Mouse (Mus musculus) forebrain, embryonic 10.5 days (tissue): Measurements from ENCODE around the gene Cfd. TPM values are rescaled to one million over a fixed set of nuclear protein-coding genes. Genes with fewer than 3 reads are reported as not detected.
A peak's percentile ranks its signal among the peaks of the same experiment; 100 is the strongest.
"Not testable (repeated sequence)": the region's sequence is repeated elsewhere in the genome, so short reads cannot be mapped to it uniquely, and the experiment has no call there.

Experiments
- DNase-seq: peaks from one replicate; pipeline ENCODE4 v3.0.0-alpha.2; 2017; ENCODE audit warnings: low spot score; ENCODE audit errors: extremely low spot score
- H3K27ac ChIP-seq: fragments of 300-500 bp; sonication (generic); 2 replicates; pipeline ENCODE4 v1.5.1; 2016; ENCODE audit warnings: mild to moderate bottlenecking
- H3K27me3 ChIP-seq: fragments of 300-500 bp; sonication (generic); 2 replicates; pipeline ENCODE4 v1.6.1; 2016; ENCODE audit warnings: mild to moderate bottlenecking; ENCODE audit not compliant: poor library complexity, severe bottlenecking
- H3K36me3 ChIP-seq: fragments of 300-500 bp; sonication (generic); replicated peaks from 2 replicates; pipeline ENCODE4 v1.6.1; 2016; ENCODE audit warnings: mild to moderate bottlenecking, moderate library complexity
- H3K4me1 ChIP-seq: fragments of 300-500 bp; sonication (generic); 2 replicates; pipeline ENCODE4 v1.6.1; 2016
- H3K4me3 ChIP-seq: fragments of 300-500 bp; sonication (generic); 2 replicates; pipeline ENCODE4 v1.5.1; 2016; ENCODE audit warnings: mild to moderate bottlenecking, moderate library complexity
- H3K9me3 ChIP-seq: fragments of 300-500 bp; sonication (generic); 2 replicates; pipeline ENCODE4 v1.6.1; 2016; ENCODE audit warnings: mild to moderate bottlenecking, moderate library complexity
- WGBS: fragments of 180-500 bp; shearing (Covaris S2); methylation state at CpG from one replicate; pipeline ENCODE4 v1.1.7; 2016; 5-methylcytosine and 5-hydroxymethylcytosine counted together
- polyA plus RNA-seq: library from polyadenylated mRNA; unstranded; fragments of >200 nt; fragmentation: Nextera tagmentation; extraction: Ambion mirVana; gene quantifications from 2 replicates; pipeline ENCODE4 v1.2.1, GENCODE M21; 2016

The Cfd gene
- polyA plus RNA-seq, 1 experiment from 2014 or later = not detected

DNA sequence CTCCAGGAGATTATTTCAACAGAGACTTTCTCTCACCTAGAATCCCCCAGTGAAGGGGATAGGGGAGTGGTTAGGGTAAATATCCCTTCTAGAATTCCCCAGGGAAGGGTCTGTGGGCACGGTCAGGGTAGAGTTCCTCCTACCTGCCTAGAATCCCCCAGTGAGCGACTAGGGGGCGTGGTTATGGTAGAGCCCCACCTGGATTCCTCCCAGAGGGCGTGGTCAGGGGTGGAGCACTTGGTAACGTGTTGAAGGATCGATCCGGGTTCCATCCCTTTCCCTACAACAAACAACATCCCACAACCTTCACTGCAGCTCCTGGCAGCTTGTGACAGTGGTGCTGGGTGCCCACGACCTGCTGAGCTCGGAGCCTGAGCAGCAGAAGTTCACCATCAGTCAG, 9.9 kb upstream of the Cfd start:
- H3K27ac ChIP-seq = no peak overlapping the region
- no peak for DNase-seq
- no peaks in the 10 kb centered on the region for H3K36me3 ChIP-seq
- no peaks in the 10 kb centered on the region for H3K9me3 ChIP-seq
- 17% methylated on average over 9 of the region's 9 CpGs for WGBS
- peak overlapping the region; percentile 15; the same call in 1 of the 2 replicates for H3K4me3 ChIP-seq
- H3K27me3 ChIP-seq = peaks cover 67% of the 10 kb centered on the region
- peaks cover 41% of the 10 kb centered on the region for H3K4me1 ChIP-seq

DNA sequence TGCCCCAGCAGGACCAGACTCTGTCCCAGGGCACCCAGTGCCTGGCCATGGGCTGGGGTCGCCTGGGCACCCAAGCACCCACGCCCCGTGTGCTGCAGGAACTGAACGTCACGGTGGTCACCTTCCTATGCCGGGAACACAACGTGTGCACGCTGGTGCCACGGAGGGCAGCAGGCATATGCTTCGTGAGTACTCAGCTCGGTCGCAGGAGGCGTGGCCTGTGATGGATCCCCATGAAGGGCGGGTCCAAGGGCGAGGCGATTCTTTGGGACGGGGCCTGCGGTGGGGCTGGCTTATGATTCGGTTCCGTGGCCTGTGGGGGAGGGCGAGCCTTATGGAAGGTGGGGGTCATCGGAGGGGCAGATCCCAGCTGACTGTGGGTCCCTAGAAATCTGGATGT, 8.7 kb upstream of the Cfd start:
- peaks cover 67% of the 10 kb centered on the region for H3K27me3 ChIP-seq
- peaks cover 40% of the 10 kb centered on the region for H3K4me1 ChIP-seq
- no peak for DNase-seq

DNA sequence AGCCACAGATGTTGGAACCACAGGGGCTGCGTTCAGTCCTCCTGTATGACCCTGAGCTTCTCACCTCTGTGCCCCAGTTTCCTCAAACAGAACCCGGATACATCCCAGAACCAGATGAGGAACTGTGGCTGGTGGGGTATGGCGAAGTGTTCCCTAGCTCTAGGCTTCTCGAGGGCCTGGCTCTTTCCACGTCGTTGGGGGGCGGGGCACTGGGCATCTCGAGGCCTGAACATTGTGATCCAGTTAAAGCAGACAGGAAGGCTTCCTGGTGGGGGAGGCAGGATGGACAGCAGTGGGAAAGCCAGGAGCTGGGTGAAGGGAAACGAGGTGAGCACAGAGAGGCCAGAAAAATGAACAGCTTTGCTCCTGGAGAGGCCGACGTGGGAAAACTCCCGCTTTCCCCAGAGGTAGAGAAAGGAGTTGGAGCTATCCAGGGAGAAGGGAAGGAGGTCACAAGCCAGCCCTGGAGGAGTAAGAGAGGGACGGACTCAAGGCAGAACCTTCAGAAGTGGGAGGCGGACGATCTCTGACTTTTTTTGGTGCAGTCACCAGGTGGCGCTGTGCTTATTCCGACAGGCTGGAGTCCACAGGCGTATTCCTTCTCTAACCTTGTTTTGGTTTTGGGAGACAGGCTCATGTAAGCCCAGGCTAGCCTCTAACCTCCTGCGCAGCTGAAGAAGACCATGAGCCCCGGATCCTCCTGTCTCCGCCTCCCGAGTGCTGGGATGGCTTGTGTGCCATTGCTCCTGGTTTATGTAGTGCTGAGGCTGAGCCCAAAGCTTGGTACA, 7.2 kb upstream of the Cfd start:
- DNase-seq = peak; percentile 76
- WGBS = 16% methylated on average over 22 of the region's 22 CpGs
- H3K9me3 ChIP-seq = no peaks in the 10 kb centered on the region
- no peak overlapping the region for H3K27ac ChIP-seq
- peaks cover 29% of the 10 kb centered on the region for H3K4me1 ChIP-seq
- no peaks in the 10 kb centered on the region for H3K36me3 ChIP-seq
- peak overlapping the region; percentile 24 for H3K4me3 ChIP-seq
- H3K27me3 ChIP-seq = peaks cover 74% of the 10 kb centered on the region

More for the DNA sequence above, 8.7 kb upstream of the Cfd start:
- 8% methylated on average over 22 of the region's 22 CpGs for WGBS
- Histone ChIP-seq H3K36me3 (no peaks in the 10 kb centered on the region), H3K9me3 (no peaks in the 10 kb centered on the region), H3K27ac (peak overlapping the region; percentile 31; the same call in 1 of the 2 replicates), H3K4me3 (peak overlapping the region; percentile 36)

DNA sequence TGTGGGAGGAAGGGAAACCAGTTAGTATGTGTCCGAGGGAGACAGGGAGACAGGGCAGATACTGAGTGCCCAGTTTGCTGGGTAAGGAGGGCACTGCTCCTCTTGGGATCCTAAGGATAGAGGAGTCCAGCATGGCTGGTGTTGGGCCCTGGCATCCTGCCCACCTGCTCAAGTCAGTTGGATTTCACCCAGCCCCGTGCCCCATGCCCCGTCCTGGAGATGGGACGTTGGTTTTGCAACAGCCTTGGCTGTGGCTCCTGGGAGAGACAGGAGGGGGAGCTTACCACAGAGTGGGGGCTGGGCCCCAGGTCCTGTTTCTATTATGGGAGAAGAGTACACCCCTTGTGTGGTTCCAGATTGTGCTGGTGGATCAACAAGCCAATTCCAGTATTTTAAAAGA, 6.2 kb upstream of the Cfd start:
- Histone ChIP-seq H3K27ac (no peak overlapping the region), H3K4me3 (no peak overlapping the region), H3K9me3 (no peaks in the 10 kb centered on the region), H3K36me3 (no peaks in the 10 kb centered on the region), H3K27me3 (peaks cover 71% of the 10 kb centered on the region), H3K4me1 (peaks cover 25% of the 10 kb centered on the region)
- DNase-seq = no peak
- 83% methylated on average over 4 of the region's 4 CpGs for WGBS

DNA sequence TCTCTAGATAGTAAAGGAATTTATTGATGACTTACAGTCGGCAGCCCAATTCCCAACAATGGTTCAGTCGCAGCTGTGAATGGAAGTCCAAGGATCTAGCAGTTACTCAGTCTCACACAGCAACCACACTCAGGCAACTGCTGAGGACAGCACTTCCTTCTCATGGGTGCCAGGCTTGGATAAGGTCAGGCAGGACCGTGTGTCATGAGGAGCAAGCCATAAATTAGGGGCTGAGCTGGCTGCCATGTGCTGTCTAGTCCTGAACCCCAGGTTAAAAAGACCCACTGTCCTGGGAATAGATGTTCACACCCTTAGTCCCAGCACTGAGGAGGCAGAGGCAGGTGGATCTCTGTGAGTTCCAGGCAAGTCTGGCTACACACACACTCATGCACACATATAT, 5.7 kb upstream of the Cfd start:
- 86% methylated on average over 3 of the region's 3 CpGs for WGBS
- H3K4me3 ChIP-seq, H3K36me3 ChIP-seq, H3K27ac ChIP-seq, H3K9me3 ChIP-seq, DNase-seq: not testable (repeated sequence)
- Histone ChIP-seq H3K4me1 (peaks cover 23% of the 10 kb centered on the region), H3K27me3 (peaks cover 69% of the 10 kb centered on the region)

DNA sequence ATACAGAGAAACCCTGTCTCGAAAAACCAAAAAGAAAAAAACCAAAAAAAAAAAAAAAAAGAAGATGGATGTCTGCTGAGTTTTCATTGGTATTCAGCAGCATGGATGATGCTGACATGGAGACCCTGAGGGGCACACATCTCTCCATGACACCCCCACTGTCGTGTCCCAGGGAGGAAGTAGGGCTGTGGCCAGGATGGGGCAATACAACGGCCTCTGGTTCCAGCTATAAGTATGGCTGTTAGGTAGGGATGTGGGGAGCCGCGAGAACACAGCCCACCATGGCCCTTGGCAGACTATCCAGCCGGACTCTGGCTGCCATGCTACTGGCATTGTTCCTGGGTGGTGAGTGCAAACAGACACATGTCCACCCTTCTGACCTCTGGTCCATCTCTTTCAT, 4.6 kb upstream of the Cfd start, which contains the start of gene Elane:
Gene Elane, plus strand, starts transcription at position 194 of the 400 bp plus-strand sequence.
- peaks cover 69% of the 10 kb centered on the region for H3K27me3 ChIP-seq
- 85% methylated on average over 6 of the region's 6 CpGs for WGBS

DNA sequence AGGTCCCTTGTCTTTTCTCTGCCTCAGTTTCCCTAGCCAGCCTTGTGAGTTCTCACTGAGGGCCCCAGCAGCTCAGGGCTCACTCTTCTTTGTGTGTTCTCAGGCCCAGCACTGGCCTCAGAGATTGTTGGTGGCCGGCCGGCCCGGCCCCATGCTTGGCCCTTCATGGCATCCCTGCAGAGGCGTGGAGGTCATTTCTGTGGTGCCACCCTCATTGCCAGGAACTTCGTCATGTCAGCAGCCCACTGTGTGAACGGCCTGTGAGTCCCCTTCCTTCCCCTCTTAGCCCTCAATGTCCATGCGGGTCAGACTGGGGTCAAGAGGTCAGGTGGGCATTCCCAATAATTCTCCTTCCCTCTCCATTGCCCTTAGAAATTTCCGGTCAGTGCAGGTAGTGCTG, 4.0 kb upstream of the Cfd start:
- Histone ChIP-seq H3K36me3 (no peaks in the 10 kb centered on the region), H3K4me3 (no peak overlapping the region), H3K9me3 (no peaks in the 10 kb centered on the region), H3K4me1 (peaks cover 20% of the 10 kb centered on the region), H3K27ac (no peak overlapping the region), H3K27me3 (peaks cover 69% of the 10 kb centered on the region)
- no peak for DNase-seq
- WGBS = 82% methylated on average over 8 of the region's 8 CpGs

More for the DNA sequence above, 4.6 kb upstream of the Cfd start, which contains the start of gene Elane:
- no peak within 1 kb of the TSS for H3K27ac ChIP-seq
- H3K36me3 ChIP-seq = no peaks in the 10 kb centered on the region
- no peak within 1 kb of the TSS for H3K4me3 ChIP-seq
- no peaks in the 10 kb centered on the region for H3K9me3 ChIP-seq
- peaks cover 20% of the 10 kb centered on the region for H3K4me1 ChIP-seq
- no peak for DNase-seq

DNA sequence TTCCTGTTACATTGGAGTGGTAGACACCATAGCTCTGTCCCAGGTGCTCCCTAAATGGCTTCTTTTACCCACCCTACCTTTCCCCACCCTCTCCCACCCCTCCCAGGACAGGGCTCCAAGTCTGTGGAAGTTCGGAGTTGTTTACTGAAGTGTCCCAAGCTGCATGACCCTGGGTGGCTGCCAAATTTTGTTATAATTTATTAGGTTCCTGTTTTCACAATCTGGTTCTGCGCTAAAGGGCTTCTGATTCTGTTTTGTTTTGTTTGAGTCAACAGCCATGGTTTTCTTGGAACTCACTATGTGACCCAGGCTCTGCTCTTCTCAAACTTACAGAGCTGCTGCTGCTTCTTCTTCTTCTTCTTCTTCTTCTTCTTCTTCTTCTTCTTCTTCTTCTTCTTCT, 1.3 kb upstream of the Cfd start:
- Histone ChIP-seq H3K4me3 (no peak overlapping the region), H3K27me3 (peaks cover 63% of the 10 kb centered on the region), H3K27ac (no peak overlapping the region), H3K36me3 (peaks cover 3% of the 10 kb centered on the region; the same call in 1 of the 2 replicates), H3K9me3 (no peaks in the 10 kb centered on the region), H3K4me1 (0 out of 2 replicates have a peak, but pooled peaks cover 4% of the 10 kb centered on the region)
- WGBS = 78% methylated on average over 2 of the region's 2 CpGs
- DNase-seq = no peak

DNA sequence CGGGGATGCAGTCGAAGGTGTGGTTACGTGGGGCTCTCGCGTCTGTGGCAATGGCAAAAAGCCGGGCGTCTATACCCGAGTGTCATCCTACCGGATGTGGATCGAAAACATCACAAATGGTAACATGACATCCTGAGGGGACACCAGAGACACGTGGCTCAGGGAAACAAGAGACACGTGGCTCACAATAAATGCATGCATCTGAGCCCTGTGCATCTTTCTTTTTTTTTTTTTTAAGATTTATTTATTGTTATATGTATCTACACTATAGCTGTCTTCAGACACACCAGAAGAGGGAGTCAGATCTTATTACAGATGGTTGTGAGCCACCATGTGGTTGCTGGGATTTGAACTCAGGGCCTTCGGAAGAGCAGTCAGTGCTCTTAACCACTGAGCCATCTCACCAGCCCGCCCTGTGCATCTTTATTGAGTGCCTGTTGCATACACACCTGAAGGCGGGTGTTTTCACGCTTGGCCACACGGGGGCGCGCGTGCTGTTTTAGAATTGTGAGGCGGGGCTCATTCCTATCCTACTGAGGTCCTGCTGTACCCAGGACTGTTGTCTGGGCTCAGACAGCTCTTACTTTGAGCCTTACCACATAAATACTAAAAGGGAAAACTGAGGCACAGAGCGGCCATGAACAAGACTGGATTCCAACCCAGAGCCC, 1.9 kb downstream of the Cfd start:
- not testable (repeated sequence) for H3K27ac ChIP-seq, H3K9me3 ChIP-seq, H3K4me3 ChIP-seq
- peak; percentile 85 for DNase-seq
- Histone ChIP-seq H3K4me1 (peaks cover 10% of the 10 kb centered on the region), H3K36me3 (peaks cover 33% of the 10 kb centered on the region), H3K27me3 (peaks cover 84% of the 10 kb centered on the region)
- WGBS = 47% methylated on average over 22 of the region's 22 CpGs

DNA sequence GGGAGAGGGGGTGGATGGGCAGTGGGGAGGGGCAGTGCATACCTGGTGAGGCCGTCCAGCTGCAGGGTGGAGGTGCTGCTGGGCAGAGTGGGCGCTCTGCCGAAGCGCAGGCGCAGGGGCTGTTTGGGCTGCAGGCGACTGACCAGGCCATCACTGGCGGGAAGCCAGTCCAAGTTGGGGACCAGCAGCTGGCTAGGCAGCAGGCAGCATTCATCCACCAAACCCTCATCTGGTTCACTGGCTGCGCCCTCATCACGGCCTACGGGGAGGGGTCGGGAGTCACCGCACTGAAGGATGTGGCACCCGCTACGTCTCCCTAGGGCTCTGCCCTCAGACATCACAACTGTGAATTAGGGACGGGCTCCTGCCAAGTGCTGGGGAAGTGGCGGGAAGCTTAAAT, 5.7 kb downstream of the Cfd start:
- 96% methylated on average over 16 of the region's 16 CpGs for WGBS
- H3K27me3 ChIP-seq = peaks cover 94% of the 10 kb centered on the region

DNA sequence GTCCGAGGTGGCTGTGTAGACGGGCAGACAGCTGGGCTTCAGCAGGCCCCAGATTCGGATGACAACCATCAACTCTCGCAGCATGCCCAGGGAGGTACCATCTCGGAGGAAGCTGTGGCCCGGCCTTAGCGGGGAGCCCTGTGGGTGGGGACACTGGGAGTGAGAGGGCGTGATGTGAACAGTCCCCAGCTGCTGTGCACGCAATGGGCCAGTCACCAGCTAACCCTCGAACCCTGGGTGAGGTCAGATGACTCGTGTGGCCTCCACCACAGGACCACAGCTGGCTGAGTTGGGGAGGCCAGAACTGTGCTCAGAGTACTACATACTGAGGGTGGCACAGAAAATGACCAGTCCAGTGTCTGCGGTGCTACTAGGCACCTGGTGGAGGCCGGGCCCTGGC, 6.2 kb downstream of the Cfd start:
- Histone ChIP-seq H3K4me1 (peaks cover 29% of the 10 kb centered on the region), H3K36me3 (peaks cover 65% of the 10 kb centered on the region), H3K27ac (no peak overlapping the region), H3K27me3 (peaks cover 94% of the 10 kb centered on the region), H3K9me3 (no peaks in the 10 kb centered on the region), H3K4me3 (no peak overlapping the region)
- WGBS = 88% methylated on average over 13 of the region's 13 CpGs
- DNase-seq = no peak

More for the DNA sequence above, 5.7 kb downstream of the Cfd start:
- DNase-seq = no peak
- no peaks in the 10 kb centered on the region for H3K9me3 ChIP-seq
- no peak overlapping the region for H3K27ac ChIP-seq
- peaks cover 60% of the 10 kb centered on the region for H3K36me3 ChIP-seq
- H3K4me1 ChIP-seq = peaks cover 23% of the 10 kb centered on the region
- H3K4me3 ChIP-seq = no peak overlapping the region

DNA sequence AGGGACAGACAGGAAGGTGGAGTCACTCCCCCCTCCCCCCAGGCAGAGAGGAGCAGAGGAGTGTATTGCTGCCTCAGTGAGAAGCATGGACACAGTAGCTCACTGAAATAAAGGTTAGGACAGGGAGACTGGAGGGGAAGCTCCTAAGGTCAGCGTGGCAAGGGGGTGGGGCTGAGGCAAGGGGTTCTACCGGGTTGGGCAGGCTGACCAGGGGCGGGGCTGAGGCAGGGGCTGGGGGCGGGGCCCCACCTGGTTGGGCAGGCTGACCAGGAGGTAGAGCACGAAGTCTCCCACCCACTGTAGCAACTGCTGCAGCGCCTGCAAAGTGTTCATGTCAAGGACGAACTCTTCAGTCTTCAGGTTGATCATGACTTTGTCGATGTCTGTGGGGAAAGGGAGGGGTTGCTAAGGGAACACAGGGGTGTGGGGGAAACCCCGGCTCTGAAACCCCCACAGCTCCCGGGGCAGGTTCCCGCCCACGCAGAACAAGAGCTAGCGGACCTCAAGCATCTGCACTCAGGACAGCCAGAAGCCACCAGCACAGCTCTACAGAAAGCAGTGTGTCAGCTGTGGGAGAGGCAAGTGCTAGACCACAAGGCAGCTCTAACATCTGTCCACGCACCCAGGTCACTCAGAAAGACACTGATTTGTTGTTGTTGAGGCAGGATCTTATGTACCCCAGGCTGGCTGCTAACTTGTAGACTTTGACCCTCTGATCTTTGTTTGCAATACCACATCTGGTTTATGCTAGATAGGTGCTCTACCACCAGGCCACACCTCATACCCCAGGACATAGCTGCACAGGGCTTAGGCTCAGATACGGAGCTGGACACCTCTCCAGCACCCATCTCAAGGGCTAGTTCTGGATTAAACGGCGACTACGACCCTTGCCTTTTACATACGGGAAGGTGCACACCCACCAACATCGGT, 6.9 kb downstream of the Cfd start:
- Histone ChIP-seq H3K27me3 (peaks cover 97% of the 10 kb centered on the region), H3K36me3 (peaks cover 73% of the 10 kb centered on the region), H3K9me3 (no peaks in the 10 kb centered on the region), H3K27ac (no peak overlapping the region), H3K4me1 (peaks cover 29% of the 10 kb centered on the region), H3K4me3 (no peak overlapping the region)
- no peak for DNase-seq
- WGBS = 49% methylated on average over 20 of the region's 20 CpGs
